Mouse (Mus musculus): ENCODE results near the gene Olfr330. TPM values are rescaled to one million over a fixed set of nuclear protein-coding genes. Genes with fewer than 3 reads are reported as not detected.
A peak's percentile ranks its signal among the peaks of the same experiment; 100 is the strongest.
"Not testable (repeated sequence)": the region's sequence is repeated elsewhere in the genome, so short reads cannot be mapped to it uniquely, and the experiment has no call there.

The Olfr330 gene
- total and polyA plus RNA-seq, 2 experiments from 2014 or later: not detected

GRCm38 (mm10) chr11:58509058-58509457 lies 25.6 kb downstream of the Olfr330 start:
- not testable (repeated sequence) for DNase-seq (ENCODE audit: low spot score); H3K9me3 ChIP-seq (replicated peaks; ENCODE audit: control insufficient read depth, low read length); H3K27me3 ChIP-seq (ENCODE audit: control insufficient read depth, insufficient read depth, low read length); H3K4me2 ChIP-seq (ENCODE audit: low read depth, low read length); H3K36me3 ChIP-seq (replicated peaks; ENCODE audit: control insufficient read depth, insufficient read depth, low read length); ATAC-seq (ENCODE audit: insufficient read depth, low read depth); H3K4me1 ChIP-seq (ENCODE audit: control insufficient read depth, insufficient read depth); H3K4me3 ChIP-seq (ENCODE audit: low read depth, low read length); H3K27ac ChIP-seq (ENCODE audit: low read depth); H3K9ac ChIP-seq (replicated peaks; ENCODE audit: low read depth, low read length)
- WGBS: 78% methylated on average over 19 of the region's 19 CpGs

GRCm38 (mm10) chr11:58502472-58502871 lies 32.2 kb downstream of the Olfr330 start, which contains the start of gene Olfr331:
Gene Olfr331 (minus strand): TSS chr11:58502572.
- not testable (repeated sequence) for H3K4me1 ChIP-seq (ENCODE audit: control insufficient read depth, insufficient read depth); H3K27me3 ChIP-seq (ENCODE audit: control insufficient read depth, insufficient read depth, low read length); ATAC-seq (ENCODE audit: insufficient read depth, low read depth); H3K27ac ChIP-seq (ENCODE audit: low read depth); H3K9ac ChIP-seq (replicated peaks; ENCODE audit: low read depth, low read length); DNase-seq (ENCODE audit: low spot score); H3K36me3 ChIP-seq (replicated peaks; ENCODE audit: control insufficient read depth, insufficient read depth, low read length); H3K9me3 ChIP-seq (replicated peaks; ENCODE audit: control insufficient read depth, low read length); H3K4me3 ChIP-seq (ENCODE audit: low read depth, low read length); H3K4me2 ChIP-seq (ENCODE audit: low read depth, low read length)

GRCm38 (mm10) chr11:58499290-58499689 lies 35.3 kb downstream of the Olfr330 start:
- H3K36me3 ChIP-seq (replicated peaks; ENCODE audit: control insufficient read depth, insufficient read depth, low read length): no peaks in the 10 kb centered on the region
- H3K4me3 ChIP-seq (ENCODE audit: low read depth, low read length): no peak overlapping the region
- TF ChIP-seq CTCF (IDR thresholded peaks at IDR 0.05; ENCODE audit: low read depth): peak; percentile 43
- TF ChIP-seq EP300 (IDR thresholded peaks at IDR 0.05; ENCODE audit: low read depth): no peak
- ATAC-seq (ENCODE audit: insufficient read depth, low read depth): no peak
- WGBS: 51% methylated on average over 3 of the region's 3 CpGs
- no peak overlapping the region for H3K4me2 ChIP-seq (ENCODE audit: low read depth, low read length)
- peak; percentile 13 for DNase-seq (ENCODE audit: low spot score)
- 0 out of 2 replicates have a peak, but pooled peaks cover 3% of the 10 kb centered on the region for H3K27me3 ChIP-seq (ENCODE audit: control insufficient read depth, insufficient read depth, low read length)
- H3K9ac ChIP-seq (replicated peaks; ENCODE audit: low read depth, low read length): no peak overlapping the region
- no peak overlapping the region for H3K27ac ChIP-seq (ENCODE audit: low read depth)
- H3K9me3 ChIP-seq (replicated peaks; ENCODE audit: control insufficient read depth, low read length): no peaks in the 10 kb centered on the region
- no peaks in the 10 kb centered on the region for H3K4me1 ChIP-seq (ENCODE audit: control insufficient read depth, insufficient read depth)

- no peaks in the 10 kb centered on the region for H3K4me1 ChIP-seq (ENCODE audit: control insufficient read depth, insufficient read depth)
- ATAC-seq (ENCODE audit: insufficient read depth, low read depth): no peak
- TF ChIP-seq EP300 (IDR thresholded peaks at IDR 0.05; ENCODE audit: low read depth) (no peak), CTCF (IDR thresholded peaks at IDR 0.05; ENCODE audit: low read depth) (no peak)
- H3K27ac ChIP-seq (ENCODE audit: low read depth): no peak overlapping the region
- H3K9me3 ChIP-seq (replicated peaks; ENCODE audit: control insufficient read depth, low read length): no peaks in the 10 kb centered on the region
- no peaks in the 10 kb centered on the region for H3K36me3 ChIP-seq (replicated peaks; ENCODE audit: control insufficient read depth, insufficient read depth, low read length)
- H3K9ac ChIP-seq (replicated peaks; ENCODE audit: low read depth, low read length): no peak overlapping the region
- 0 out of 2 replicates have a peak, but pooled peaks cover 3% of the 10 kb centered on the region for H3K27me3 ChIP-seq (ENCODE audit: control insufficient read depth, insufficient read depth, low read length)
- H3K4me3 ChIP-seq (ENCODE audit: low read depth, low read length): no peak overlapping the region
- no peak for DNase-seq (ENCODE audit: low spot score)
- WGBS: 71% methylated on average over 9 of the region's 9 CpGs
- no peak overlapping the region for H3K4me2 ChIP-seq (ENCODE audit: low read depth, low read length)
Measured at GRCm38 (mm10) chr11:58498761-58499160, 35.9 kb downstream of the Olfr330 start.

GRCm38 (mm10) chr11:58492455-58492854 lies 42.2 kb downstream of the Olfr330 start, which contains the start of gene Olfr332:
Gene Olfr332 (minus strand): TSS chr11:58492555.
- no peak within 1 kb of the TSS for H3K4me2 ChIP-seq (ENCODE audit: low read depth, low read length)
- WGBS: 63% methylated on average over 2 of the region's 2 CpGs

More at GRCm38 (mm10) chr11:58492455-58492854, 42.2 kb downstream of the Olfr330 start, which contains the start of gene Olfr332:
- DNase-seq (ENCODE audit: low spot score): no peak
- Histone ChIP-seq H3K27me3 (ENCODE audit: control insufficient read depth, insufficient read depth, low read length) (no peaks in the 10 kb centered on the region), H3K9me3 (replicated peaks; ENCODE audit: control insufficient read depth, low read length) (no peaks in the 10 kb centered on the region), H3K9ac (replicated peaks; ENCODE audit: low read depth, low read length) (no peak within 1 kb of the TSS), H3K27ac (ENCODE audit: low read depth) (no peak within 1 kb of the TSS), H3K4me3 (ENCODE audit: low read depth, low read length) (no peak within 1 kb of the TSS), H3K4me1 (ENCODE audit: control insufficient read depth, insufficient read depth) (no peaks in the 10 kb centered on the region), H3K36me3 (replicated peaks; ENCODE audit: control insufficient read depth, insufficient read depth, low read length) (no peaks in the 10 kb centered on the region)
- TF ChIP-seq EP300 (IDR thresholded peaks at IDR 0.05; ENCODE audit: low read depth): no peak
- TF ChIP-seq CTCF (IDR thresholded peaks at IDR 0.05; ENCODE audit: low read depth): no peak
- no peak for ATAC-seq (ENCODE audit: insufficient read depth, low read depth)

Other genes with a start within 250 kb of the Olfr330 start
- 8.2 and 12.6 TPM in 2 replicates for gene Zfp692, start 227.8 kb downstream of the Olfr330 start, total RNA-seq (2014; rRNA removed; ENCODE audit: low replicate concordance)
- 4.9 and 5.0 TPM in 2 replicates for gene Zfp692, start 227.8 kb downstream of the Olfr330 start, polyA plus RNA-seq (2015; fragmentation: Nextera tagmentation; extraction: Ambion mirVana)
- gene Zfp672, start 204.5 kb downstream of the Olfr330 start, total RNA-seq (2014; rRNA removed; ENCODE audit: low replicate concordance): 31.4 and 62.4 TPM in 2 replicates
- gene Zfp672, start 204.5 kb downstream of the Olfr330 start, polyA plus RNA-seq (2015; fragmentation: Nextera tagmentation; extraction: Ambion mirVana): 53.5 and 60.8 TPM in 2 replicates
- 30.2 and 42.9 TPM in 2 replicates for gene Sh3bp5l, start 204.1 kb downstream of the Olfr330 start, total RNA-seq (2014; rRNA removed; ENCODE audit: low replicate concordance)
- 28.2 and 29.5 TPM in 2 replicates for gene Sh3bp5l, start 204.1 kb downstream of the Olfr330 start, polyA plus RNA-seq (2015; fragmentation: Nextera tagmentation; extraction: Ambion mirVana)
- gene Lypd8, start 155.8 kb downstream of the Olfr330 start, total RNA-seq (2014; rRNA removed; ENCODE audit: low replicate concordance): not detected in 2 replicates
- 0.12 TPM in 1 of 2 replicates, not detected in the other for gene Lypd8, start 155.8 kb downstream of the Olfr330 start, polyA plus RNA-seq (2015; fragmentation: Nextera tagmentation; extraction: Ambion mirVana)
- gene 1810065E05Rik, start 113.7 kb downstream of the Olfr330 start, total RNA-seq (2014; rRNA removed; ENCODE audit: low replicate concordance): not detected in 2 replicates
- not detected in 2 replicates for gene 1810065E05Rik, start 113.7 kb downstream of the Olfr330 start, polyA plus RNA-seq (2015; fragmentation: Nextera tagmentation; extraction: Ambion mirVana)
- not detected in 2 replicates for gene Gm12253, start 102.3 kb downstream of the Olfr330 start, total RNA-seq (2014; rRNA removed; ENCODE audit: low replicate concordance)
- gene Gm12253, start 102.3 kb downstream of the Olfr330 start, polyA plus RNA-seq (2015; fragmentation: Nextera tagmentation; extraction: Ambion mirVana): not detected in 2 replicates
- not detected in 2 replicates for gene Lypd9, start 81.9 kb downstream of the Olfr330 start, total RNA-seq (2014; rRNA removed; ENCODE audit: low replicate concordance)
- gene Lypd9, start 81.9 kb downstream of the Olfr330 start, polyA plus RNA-seq (2015; fragmentation: Nextera tagmentation; extraction: Ambion mirVana): not detected in 2 replicates
- gene Olfr30, start 72.6 kb downstream of the Olfr330 start, total RNA-seq (2014; rRNA removed; ENCODE audit: low replicate concordance): not detected in 2 replicates
- gene Olfr30, start 72.6 kb downstream of the Olfr330 start, polyA plus RNA-seq (2015; fragmentation: Nextera tagmentation; extraction: Ambion mirVana): not detected in 2 replicates
- not detected in 2 replicates for gene Olfr332, start 42.3 kb downstream of the Olfr330 start, total RNA-seq (2014; rRNA removed; ENCODE audit: low replicate concordance)
- not detected in 2 replicates for gene Olfr332, start 42.3 kb downstream of the Olfr330 start, polyA plus RNA-seq (2015; fragmentation: Nextera tagmentation; extraction: Ambion mirVana)
- not detected in 2 replicates for gene Olfr331, start 32.3 kb downstream of the Olfr330 start, total RNA-seq (2014; rRNA removed; ENCODE audit: low replicate concordance)
- not detected in 2 replicates for gene Olfr331, start 32.3 kb downstream of the Olfr330 start, polyA plus RNA-seq (2015; fragmentation: Nextera tagmentation; extraction: Ambion mirVana)
- gene Olfr329-ps, start 11.6 kb upstream of the Olfr330 start, total RNA-seq (2014; rRNA removed; ENCODE audit: low replicate concordance): not detected in 2 replicates
- not detected in 2 replicates for gene Olfr329-ps, start 11.6 kb upstream of the Olfr330 start, polyA plus RNA-seq (2015; fragmentation: Nextera tagmentation; extraction: Ambion mirVana)
- gene Olfr328, start 20.8 kb upstream of the Olfr330 start, total RNA-seq (2014; rRNA removed; ENCODE audit: low replicate concordance): not detected in 2 replicates
- gene Olfr328, start 20.8 kb upstream of the Olfr330 start, polyA plus RNA-seq (2015; fragmentation: Nextera tagmentation; extraction: Ambion mirVana): not detected in 2 replicates
- not detected in 2 replicates for gene Olfr224, start 35.7 kb upstream of the Olfr330 start, total RNA-seq (2014; rRNA removed; ENCODE audit: low replicate concordance)
- not detected in 2 replicates for gene Olfr224, start 35.7 kb upstream of the Olfr330 start, polyA plus RNA-seq (2015; fragmentation: Nextera tagmentation; extraction: Ambion mirVana)
- gene Olfr325, start 42.9 kb upstream of the Olfr330 start, total RNA-seq (2014; rRNA removed; ENCODE audit: low replicate concordance): not detected in 2 replicates
- not detected in 2 replicates for gene Olfr325, start 42.9 kb upstream of the Olfr330 start, polyA plus RNA-seq (2015; fragmentation: Nextera tagmentation; extraction: Ambion mirVana)
- not detected in 2 replicates for gene Olfr324, start 60.3 kb upstream of the Olfr330 start, total RNA-seq (2014; rRNA removed; ENCODE audit: low replicate concordance)
- gene Olfr324, start 60.3 kb upstream of the Olfr330 start, polyA plus RNA-seq (2015; fragmentation: Nextera tagmentation; extraction: Ambion mirVana): not detected in 2 replicates
- not detected in 2 replicates for gene 2210407C18Rik, start 81.2 kb upstream of the Olfr330 start, total RNA-seq (2014; rRNA removed; ENCODE audit: low replicate concordance)
- gene 2210407C18Rik, start 81.2 kb upstream of the Olfr330 start, polyA plus RNA-seq (2015; fragmentation: Nextera tagmentation; extraction: Ambion mirVana): not detected in 2 replicates
- not detected in 2 replicates for gene Olfr323, start 95.7 kb upstream of the Olfr330 start, total RNA-seq (2014; rRNA removed; ENCODE audit: low replicate concordance)
- not detected in 2 replicates for gene Olfr323, start 95.7 kb upstream of the Olfr330 start, polyA plus RNA-seq (2015; fragmentation: Nextera tagmentation; extraction: Ambion mirVana)
- gene Trim58, start 105.6 kb upstream of the Olfr330 start, total RNA-seq (2014; rRNA removed; ENCODE audit: low replicate concordance): not detected in 2 replicates
- 0.05 TPM in 1 of 2 replicates, not detected in the other for gene Trim58, start 105.6 kb upstream of the Olfr330 start, polyA plus RNA-seq (2015; fragmentation: Nextera tagmentation; extraction: Ambion mirVana)
- not detected in 2 replicates for gene Olfr322, start 123.9 kb upstream of the Olfr330 start, total RNA-seq (2014; rRNA removed; ENCODE audit: low replicate concordance)
- not detected in 2 replicates for gene Olfr322, start 123.9 kb upstream of the Olfr330 start, polyA plus RNA-seq (2015; fragmentation: Nextera tagmentation; extraction: Ambion mirVana)
- not detected in 2 replicates for gene Olfr320, start 146.3 kb upstream of the Olfr330 start, total RNA-seq (2014; rRNA removed; ENCODE audit: low replicate concordance)
- gene Olfr320, start 146.3 kb upstream of the Olfr330 start, polyA plus RNA-seq (2015; fragmentation: Nextera tagmentation; extraction: Ambion mirVana): not detected in 2 replicates
- gene Olfr319, start 164.3 kb upstream of the Olfr330 start, total RNA-seq (2014; rRNA removed; ENCODE audit: low replicate concordance): not detected in 2 replicates
- not detected in 2 replicates for gene Olfr319, start 164.3 kb upstream of the Olfr330 start, polyA plus RNA-seq (2015; fragmentation: Nextera tagmentation; extraction: Ambion mirVana)
- gene Olfr318, start 189.2 kb upstream of the Olfr330 start, total RNA-seq (2014; rRNA removed; ENCODE audit: low replicate concordance): not detected in 2 replicates
- gene Olfr318, start 189.2 kb upstream of the Olfr330 start, polyA plus RNA-seq (2015; fragmentation: Nextera tagmentation; extraction: Ambion mirVana): not detected in 2 replicates
- gene Olfr317, start 204.4 kb upstream of the Olfr330 start, total RNA-seq (2014; rRNA removed; ENCODE audit: low replicate concordance): not detected in 2 replicates
- not detected in 2 replicates for gene Olfr317, start 204.4 kb upstream of the Olfr330 start, polyA plus RNA-seq (2015; fragmentation: Nextera tagmentation; extraction: Ambion mirVana)
- not detected in 2 replicates for gene Olfr316, start 217.9 kb upstream of the Olfr330 start, total RNA-seq (2014; rRNA removed; ENCODE audit: low replicate concordance)
- gene Olfr316, start 217.9 kb upstream of the Olfr330 start, polyA plus RNA-seq (2015; fragmentation: Nextera tagmentation; extraction: Ambion mirVana): not detected in 2 replicates
- gene Olfr315, start 238.4 kb upstream of the Olfr330 start, total RNA-seq (2014; rRNA removed; ENCODE audit: low replicate concordance): not detected in 2 replicates
- not detected in 2 replicates for gene Olfr315, start 238.4 kb upstream of the Olfr330 start, polyA plus RNA-seq (2015; fragmentation: Nextera tagmentation; extraction: Ambion mirVana)
- not detected in 2 replicates for gene Olfr314, start 248.1 kb upstream of the Olfr330 start, total RNA-seq (2014; rRNA removed; ENCODE audit: low replicate concordance)
- not detected in 2 replicates for gene Olfr314, start 248.1 kb upstream of the Olfr330 start, polyA plus RNA-seq (2015; fragmentation: Nextera tagmentation; extraction: Ambion mirVana)

Data from heart, postnatal 0 days (tissue).